Mouse (Mus musculus) adrenal gland, postnatal 4 days (tissue): ENCODE data around the gene Kdm1a. TPM values are rescaled to one million over a fixed set of nuclear protein-coding genes. Genes with fewer than 3 reads are reported as not detected.

Source experiments
- DNase-seq, 2 experiments: peaks; one replicate each; pipeline ENCODE4 v3.0.0; 2021 to 2022; ENCODE audit warnings: low spot score in 2 of 2, mixed read lengths in 2 of 2
- microRNA-seq: library from miRNA; unstranded; fragments of <30 nt; microRNA quantifications from one replicate; pipeline ENCODE4 v1.2.0, GENCODE M21; 2021
- total RNA-seq, 2 experiments: library from RNA; stranded (reverse); gene quantifications; 2 replicates each; pipeline ENCODE4 v1.2.3; 2021

The Kdm1a gene
- total RNA-seq, 2 experiments from 2014 or later: 71.2 to 72.4 TPM

- no peak for DNase-seq
These were observed 56.1 kb downstream of the Kdm1a start for GRCm38 (mm10) chr4:136546279-136547045.

- no peak for DNase-seq
These were observed 57.4 kb downstream of the Kdm1a start for GRCm38 (mm10) chr4:136545151-136545550.

- no peak for DNase-seq
These were observed 76.1 kb downstream of the Kdm1a start for GRCm38 (mm10) chr4:136526412-136526811.

- DNase-seq: no peak
These were observed 78.2 kb downstream of the Kdm1a start for GRCm38 (mm10) chr4:136524309-136524708.

- DNase-seq: no peak
These were observed 80.6 kb downstream of the Kdm1a start for GRCm38 (mm10) chr4:136521898-136522297.

GRCm38 (mm10) chr4:136519866-136520265 lies 82.7 kb downstream of the Kdm1a start:
- DNase-seq: no peak

- DNase-seq: no peak
These were observed 83.9 kb downstream of the Kdm1a start for GRCm38 (mm10) chr4:136518576-136518975.

GRCm38 (mm10) chr4:136518141-136518540 lies 84.4 kb downstream of the Kdm1a start:
- DNase-seq: no peak

GRCm38 (mm10) chr4:136512905-136513304 lies 89.6 kb downstream of the Kdm1a start:
- peak in 1 of 2 experiments; percentile 3 for DNase-seq

- DNase-seq: no peak
These were observed 90.8 kb downstream of the Kdm1a start for GRCm38 (mm10) chr4:136511708-136512107.

- DNase-seq: no peak
These were observed 92.7 kb downstream of the Kdm1a start for GRCm38 (mm10) chr4:136509857-136510256.

- DNase-seq: no peak
These were observed 96.9 kb downstream of the Kdm1a start for GRCm38 (mm10) chr4:136505426-136506215.

Small RNA genes lying within 50 kb of the gene (microRNA-seq; reads per million reads assigned to microRNA genes)
- gene Gm22180: not detected

Other genes with a start within 250 kb of the Kdm1a start
- gene Htr1d, start 179.2 kb downstream of the Kdm1a start, total RNA-seq: under 1 TPM; 0.34 to 0.99 TPM
- under 1 TPM; 0.40 to 0.50 TPM for gene 6030445D17Rik, start 140.5 kb downstream of the Kdm1a start, total RNA-seq
- 10 to 100 TPM; 35.7 to 39.8 TPM for gene Luzp1, start 133.0 kb downstream of the Kdm1a start, total RNA-seq
- gene Tex46, start 7.7 kb upstream of the Kdm1a start, total RNA-seq: not detected
- not detected for gene Lactbl1, start 19.9 kb upstream of the Kdm1a start, total RNA-seq
- gene Ephb2, start 233.3 kb upstream of the Kdm1a start, total RNA-seq: 10 to 100 TPM; 16.9 to 21.2 TPM